Mouse (Mus musculus) spleen, adult 2 months (tissue): ENCODE results near the gene Mcmbp.

ENCODE experiments used
- CTCF ChIP-seq: fragments of 200-500 bp; IDR thresholded peaks from 2 replicates; pipeline ENCODE4 v1.5.1; 2011; ENCODE audit warnings: mild to moderate bottlenecking, inconsistent platforms; ENCODE audit not compliant: insufficient read depth, insufficient read length, insufficient replicate concordance; ENCODE audit errors: extremely low read depth
- POLR2A ChIP-seq: fragments of 200-500 bp; IDR thresholded peaks from 2 replicates; pipeline ENCODE4 v1.6.1; 2011; ENCODE audit warnings: low read depth, low read length, inconsistent platforms

- TF ChIP-seq CTCF = no peak
- no peak for TF ChIP-seq POLR2A
These were observed 50.9 kb downstream of the Mcmbp start for GRCm38 (mm10) chr7:128689347-128689746.
